Mouse (Mus musculus): ENCODE data around the gene Batf. TPM values are rescaled to one million over a fixed set of nuclear protein-coding genes. Genes with fewer than 3 reads are reported as not detected.

Batf gene
- polyA plus RNA-seq, 1 experiment from 2014 or later: 7.6 TPM

DNA sequence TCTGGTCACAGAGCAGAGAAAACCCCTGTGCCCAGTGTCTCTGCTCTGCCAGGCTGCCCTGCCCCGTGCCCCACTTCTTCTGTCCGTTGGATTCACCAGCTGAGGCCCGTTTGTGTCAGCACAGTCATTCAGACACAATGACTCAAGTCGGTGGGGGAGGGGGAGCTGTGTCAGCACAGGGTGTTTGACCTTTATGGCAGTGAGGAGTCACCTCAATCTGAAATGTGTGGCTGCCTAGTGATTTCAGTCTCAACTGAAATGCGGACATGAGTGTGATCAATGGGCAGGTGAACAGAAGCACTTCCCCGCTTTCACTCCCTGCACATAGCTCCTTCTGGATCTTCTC, 43.4 kb downstream of the Batf start:
- WGBS: 67% methylated on average over 6 of the region's 6 CpGs
- Histone ChIP-seq H3K9ac (no peak overlapping the region), H3K4me2 (no peak overlapping the region), H3K4me1 (no peaks in the 10 kb centered on the region), H3K36me3 (no peaks in the 10 kb centered on the region), H3K27me3 (no peaks in the 10 kb centered on the region), H3K27ac (no peak overlapping the region), H3K4me3 (no peak overlapping the region), H3K9me3 (no peaks in the 10 kb centered on the region)
- ATAC-seq (ENCODE audit: insufficient number of reproducible peaks, insufficient read depth, low FRiP score, low TSS enrichment, low read depth): no peak

DNA sequence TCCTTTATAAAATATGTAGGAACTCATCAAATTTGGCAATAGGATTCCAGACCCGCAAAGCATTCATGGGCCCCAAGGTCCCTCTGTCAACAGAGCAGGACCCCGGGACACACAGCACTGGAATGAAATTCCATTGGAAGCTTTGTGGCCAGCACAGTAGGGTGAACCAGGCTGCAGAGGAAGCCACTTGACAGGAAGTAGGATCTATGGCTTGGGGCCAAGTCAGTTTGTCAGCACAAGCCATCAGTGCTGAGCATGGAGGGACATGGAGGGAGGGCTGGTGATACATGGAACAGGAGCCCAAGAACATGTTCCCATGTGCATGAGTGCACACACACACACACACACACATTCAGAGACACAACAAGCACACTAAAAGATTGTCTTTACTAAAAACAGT, 49.7 kb downstream of the Batf start:
- Histone ChIP-seq H3K4me1 (no peaks in the 10 kb centered on the region), H3K27ac (no peak overlapping the region), H3K27me3 (no peaks in the 10 kb centered on the region), H3K4me2 (no peak overlapping the region), H3K4me3 (no peak overlapping the region), H3K9me3 (no peaks in the 10 kb centered on the region), H3K36me3 (no peaks in the 10 kb centered on the region), H3K9ac (no peak overlapping the region)
- no peak for ATAC-seq (ENCODE audit: insufficient number of reproducible peaks, insufficient read depth, low FRiP score, low TSS enrichment, low read depth)
- WGBS: 77% methylated on average over 2 of the region's 2 CpGs

DNA sequence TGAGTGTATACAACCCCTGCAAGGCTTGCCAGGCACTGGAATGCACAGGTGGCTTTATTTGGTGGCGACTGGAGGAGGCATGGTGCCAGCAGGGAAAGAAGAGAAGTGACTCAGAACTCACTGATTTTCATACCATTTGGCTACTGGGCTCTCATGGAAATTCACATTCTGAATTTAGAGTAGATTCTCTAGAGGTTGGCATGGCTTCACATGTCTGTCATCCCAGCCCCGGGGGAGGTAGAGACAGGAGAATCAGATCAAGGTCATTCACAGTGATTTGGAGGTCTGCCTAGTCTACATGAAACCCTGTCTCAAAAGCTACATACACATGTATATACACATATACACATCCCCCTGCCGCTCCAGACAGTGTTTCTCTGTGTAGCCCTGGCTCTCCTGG, 50.5 kb downstream of the Batf start:
- no peak overlapping the region for H3K4me3 ChIP-seq
- no peak for ATAC-seq (ENCODE audit: insufficient number of reproducible peaks, insufficient read depth, low FRiP score, low TSS enrichment, low read depth)
- H3K27ac ChIP-seq: no peak overlapping the region
- H3K36me3 ChIP-seq: no peaks in the 10 kb centered on the region
- no peak overlapping the region for H3K4me2 ChIP-seq
- no peaks in the 10 kb centered on the region for H3K4me1 ChIP-seq
- H3K9ac ChIP-seq: no peak overlapping the region
- H3K27me3 ChIP-seq: no peaks in the 10 kb centered on the region
- WGBS: 82% methylated on average over 3 of the region's 3 CpGs
- H3K9me3 ChIP-seq: no peaks in the 10 kb centered on the region

- peak; percentile 80 for ATAC-seq (ENCODE audit: insufficient number of reproducible peaks, insufficient read depth, low FRiP score, low TSS enrichment, low read depth)
- H3K4me3 ChIP-seq: peak within 1 kb of the TSS; percentile 55
- peaks cover 7% of the 10 kb centered on the region for H3K4me1 ChIP-seq
- peaks cover 18% of the 10 kb centered on the region for H3K27me3 ChIP-seq
- under 1% methylated on average over 47 of the region's 51 CpGs for WGBS
- H3K4me2 ChIP-seq: peak within 1 kb of the TSS; percentile 93
- H3K36me3 ChIP-seq: no peaks in the 10 kb centered on the region
- peak within 1 kb of the TSS; percentile 72 for H3K9ac ChIP-seq
- H3K27ac ChIP-seq: peak within 1 kb of the TSS; percentile 74
- no peaks in the 10 kb centered on the region for H3K9me3 ChIP-seq
These were observed 59.6 kb downstream of the Batf start, which contains the start of gene Flvcr2 for GRCm38 (mm10) chr12:85745827-85746695. Gene Flvcr2 (plus strand): TSS chr12:85746539.

DNA sequence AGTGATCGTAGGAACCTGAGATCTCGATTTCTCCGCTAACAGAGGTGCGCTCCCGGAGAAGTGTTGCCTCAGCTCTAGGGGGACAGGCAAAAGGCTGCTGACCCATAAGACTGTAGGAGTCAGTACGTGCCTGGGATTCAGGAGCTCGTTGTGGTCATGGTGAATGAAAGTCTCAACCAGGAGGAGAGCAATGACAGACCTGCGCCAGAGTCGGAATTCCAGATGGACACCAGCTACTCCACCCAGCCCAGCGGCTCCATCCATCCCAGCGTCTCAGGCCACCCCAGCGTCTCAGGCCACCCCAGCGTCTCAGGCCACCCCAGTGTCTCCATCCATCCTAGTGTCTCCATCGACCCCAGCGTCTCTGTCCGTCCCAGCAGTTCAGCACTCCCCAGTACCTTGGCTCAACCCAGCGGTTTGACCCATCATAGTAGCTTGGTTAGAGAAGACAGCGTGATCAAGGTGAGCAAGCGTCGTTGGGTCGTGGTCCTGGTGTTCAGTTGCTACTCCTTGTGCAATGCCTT, 60.3 kb downstream of the Batf start:
- Histone ChIP-seq H3K27ac (no peak overlapping the region), H3K9ac (peak overlapping the region; percentile 72), H3K9me3 (no peaks in the 10 kb centered on the region), H3K4me1 (peaks cover 7% of the 10 kb centered on the region), H3K36me3 (no peaks in the 10 kb centered on the region), H3K4me3 (peak overlapping the region; percentile 55), H3K4me2 (peak overlapping the region; percentile 93), H3K27me3 (peaks cover 18% of the 10 kb centered on the region)
- ATAC-seq (ENCODE audit: insufficient number of reproducible peaks, insufficient read depth, low FRiP score, low TSS enrichment, low read depth): no peak
- 21% methylated on average over 21 of the region's 21 CpGs for WGBS

- Histone ChIP-seq H3K36me3 (no peaks in the 10 kb centered on the region), H3K9me3 (no peaks in the 10 kb centered on the region), H3K9ac (no peak overlapping the region), H3K4me3 (no peak overlapping the region), H3K4me2 (peak overlapping the region; percentile 93), H3K27ac (no peak overlapping the region), H3K4me1 (peaks cover 7% of the 10 kb centered on the region), H3K27me3 (peaks cover 18% of the 10 kb centered on the region)
- ATAC-seq (ENCODE audit: insufficient number of reproducible peaks, insufficient read depth, low FRiP score, low TSS enrichment, low read depth): no peak
- whole genome bisulfite sequencing: 91% methylated on average over 10 of the region's 10 CpGs
These were observed 60.9 kb downstream of the Batf start for GRCm38 (mm10) chr12:85747343-85747742.

GRCm38 (mm10) chr12:85749861-85750260, 63.4 kb downstream of the Batf start:
- Histone ChIP-seq H3K27ac (no peak overlapping the region), H3K4me3 (no peak overlapping the region), H3K9ac (no peak overlapping the region), H3K36me3 (no peaks in the 10 kb centered on the region), H3K27me3 (peaks cover 14% of the 10 kb centered on the region), H3K9me3 (no peaks in the 10 kb centered on the region), H3K4me2 (no peak overlapping the region), H3K4me1 (peaks cover 7% of the 10 kb centered on the region)
- 87% methylated on average over 9 of the region's 9 CpGs for whole genome bisulfite sequencing
- ATAC-seq (ENCODE audit: insufficient number of reproducible peaks, insufficient read depth, low FRiP score, low TSS enrichment, low read depth): no peak

GRCm38 (mm10) chr12:85752116-85752515, 65.6 kb downstream of the Batf start:
- H3K36me3 ChIP-seq: no peaks in the 10 kb centered on the region
- no peak overlapping the region for H3K27ac ChIP-seq
- no peaks in the 10 kb centered on the region for H3K9me3 ChIP-seq
- no peak overlapping the region for H3K4me2 ChIP-seq
- H3K27me3 ChIP-seq: peaks cover 5% of the 10 kb centered on the region
- H3K9ac ChIP-seq: no peak overlapping the region
- no peak overlapping the region for H3K4me3 ChIP-seq
- no peak for ATAC-seq (ENCODE audit: insufficient number of reproducible peaks, insufficient read depth, low FRiP score, low TSS enrichment, low read depth)
- peaks cover under 1% of the 10 kb centered on the region; the same call in 1 of the 2 replicates for H3K4me1 ChIP-seq
- WGBS: 84% methylated on average over 6 of the region's 6 CpGs

GRCm38 (mm10) chr12:85753223-85753622, 66.8 kb downstream of the Batf start:
- Histone ChIP-seq H3K9me3 (no peaks in the 10 kb centered on the region), H3K27ac (no peak overlapping the region), H3K27me3 (no peaks in the 10 kb centered on the region), H3K9ac (no peak overlapping the region), H3K4me3 (no peak overlapping the region), H3K4me1 (no peaks in the 10 kb centered on the region), H3K36me3 (no peaks in the 10 kb centered on the region), H3K4me2 (no peak overlapping the region)
- 44% methylated on average over 2 of the region's 2 CpGs for WGBS
- ATAC-seq (ENCODE audit: insufficient number of reproducible peaks, insufficient read depth, low FRiP score, low TSS enrichment, low read depth): no peak

- ATAC-seq (ENCODE audit: insufficient number of reproducible peaks, insufficient read depth, low FRiP score, low TSS enrichment, low read depth): no peak
- no peaks in the 10 kb centered on the region for H3K9me3 ChIP-seq
- no peak overlapping the region for H3K9ac ChIP-seq
- no peak overlapping the region for H3K4me2 ChIP-seq
- H3K36me3 ChIP-seq: no peaks in the 10 kb centered on the region
- no peak overlapping the region for H3K27ac ChIP-seq
- WGBS: 57% methylated on average over 5 of the region's 5 CpGs
- H3K4me1 ChIP-seq: no peaks in the 10 kb centered on the region
- H3K27me3 ChIP-seq: no peaks in the 10 kb centered on the region
- no peak overlapping the region for H3K4me3 ChIP-seq
These were observed 68.3 kb downstream of the Batf start for GRCm38 (mm10) chr12:85754611-85755265.

- no peak overlapping the region for H3K9ac ChIP-seq
- ATAC-seq (ENCODE audit: insufficient number of reproducible peaks, insufficient read depth, low FRiP score, low TSS enrichment, low read depth): no peak
These were observed 70.0 kb downstream of the Batf start for GRCm38 (mm10) chr12:85756455-85756854.

GRCm38 (mm10) chr12:85757074-85757473, 70.6 kb downstream of the Batf start:
- H3K9ac ChIP-seq: no peak overlapping the region
- H3K4me2 ChIP-seq: no peak overlapping the region
- H3K4me3 ChIP-seq: no peak overlapping the region
- H3K27me3 ChIP-seq: no peaks in the 10 kb centered on the region
- H3K4me1 ChIP-seq: no peaks in the 10 kb centered on the region
- no peak overlapping the region for H3K27ac ChIP-seq
- ATAC-seq (ENCODE audit: insufficient number of reproducible peaks, insufficient read depth, low FRiP score, low TSS enrichment, low read depth): no peak
- H3K9me3 ChIP-seq: no peaks in the 10 kb centered on the region
- WGBS: 83% methylated on average over 3 of the region's 3 CpGs
- no peaks in the 10 kb centered on the region for H3K36me3 ChIP-seq

More at GRCm38 (mm10) chr12:85756455-85756854, 70.0 kb downstream of the Batf start:
- no peaks in the 10 kb centered on the region for H3K9me3 ChIP-seq
- H3K4me3 ChIP-seq: no peak overlapping the region
- no peak overlapping the region for H3K4me2 ChIP-seq
- H3K36me3 ChIP-seq: no peaks in the 10 kb centered on the region
- no peak overlapping the region for H3K27ac ChIP-seq
- WGBS: 81% methylated on average over 3 of the region's 3 CpGs
- no peaks in the 10 kb centered on the region for H3K27me3 ChIP-seq
- H3K4me1 ChIP-seq: no peaks in the 10 kb centered on the region
